Mouse (Mus musculus) neural tube, embryonic 15.5 days (tissue): ENCODE data around the gene Wfikkn1. TPM values are rescaled to one million over a fixed set of nuclear protein-coding genes. Genes with fewer than 3 reads are reported as not detected.

ENCODE experiments used
- microRNA-seq: library from miRNA; unstranded; fragments of <30 nt; microRNA quantifications from one replicate; pipeline ENCODE4, GENCODE M21; 2017
- polyA plus RNA-seq: library from polyadenylated mRNA; unstranded; fragments of >200 nt; fragmentation: Nextera tagmentation; extraction: Ambion mirVana; gene quantifications from 2 replicates; pipeline ENCODE4 v1.2.1, GENCODE M21; 2015

Gene Wfikkn1
- polyA plus RNA-seq, 1 experiment from 2014 or later = 0.47 TPM

Small RNA genes within 50 kb of the gene (microRNA-seq; reads per million reads assigned to microRNA genes)
- gene Mir3082 = not detected

Other genes starting within 250 kb of the Wfikkn1 start
- 8.0 and 8.3 TPM in 2 replicates for gene Gng13, start 163.7 kb downstream of the Wfikkn1 start, polyA plus RNA-seq
- gene Chtf18, start 153.4 kb downstream of the Wfikkn1 start, polyA plus RNA-seq = 5.8 and 10.1 TPM in 2 replicates
- gene Rpusd1, start 153.2 kb downstream of the Wfikkn1 start, polyA plus RNA-seq = 29.3 and 30.3 TPM in 2 replicates
- not detected in 2 replicates for gene Mslnl, start 144.8 kb downstream of the Wfikkn1 start, polyA plus RNA-seq
- 1.4 and 2.0 TPM in 2 replicates for gene Msln, start 126.5 kb downstream of the Wfikkn1 start, polyA plus RNA-seq
- 26.6 and 30.6 TPM in 2 replicates for gene Narfl, start 107.1 kb downstream of the Wfikkn1 start, polyA plus RNA-seq
- gene Haghl, start 95.2 kb downstream of the Wfikkn1 start, polyA plus RNA-seq = 137 and 153 TPM in 2 replicates
- 0.17 and 0.41 TPM in 2 replicates for gene Ccdc78, start 94.3 kb downstream of the Wfikkn1 start, polyA plus RNA-seq
- gene Fam173a, start 88.0 kb downstream of the Wfikkn1 start, polyA plus RNA-seq = 94.0 and 94.1 TPM in 2 replicates
- gene AC134908.4, start 85.2 kb downstream of the Wfikkn1 start, polyA plus RNA-seq = 3.1 TPM in 1 of 2 replicates, not detected in the other
- gene Metrn, start 83.7 kb downstream of the Wfikkn1 start, polyA plus RNA-seq = 72.7 and 75.2 TPM in 2 replicates
- 31.3 and 40.9 TPM in 2 replicates for gene Fbxl16, start 71.8 kb downstream of the Wfikkn1 start, polyA plus RNA-seq
- gene Wdr24, start 57.2 kb downstream of the Wfikkn1 start, polyA plus RNA-seq = 26.5 and 29.9 TPM in 2 replicates
- 48.5 and 49.8 TPM in 2 replicates for gene Jmjd8, start 52.0 kb downstream of the Wfikkn1 start, polyA plus RNA-seq
- 380 TPM in 2 replicates for gene Stub1, start 47.5 kb downstream of the Wfikkn1 start, polyA plus RNA-seq
- 45.9 and 56.9 TPM in 2 replicates for gene Rhbdl1, start 43.6 kb downstream of the Wfikkn1 start, polyA plus RNA-seq
- gene Gm20683, start 39.1 kb downstream of the Wfikkn1 start, polyA plus RNA-seq = 11.6 and 14.6 TPM in 2 replicates
- gene Rhot2, start 36.0 kb downstream of the Wfikkn1 start, polyA plus RNA-seq = 17.8 and 23.0 TPM in 2 replicates
- 15.5 and 18.1 TPM in 2 replicates for gene Wdr90, start 19.4 kb downstream of the Wfikkn1 start, polyA plus RNA-seq
- gene Mcrip2, start 12.1 kb downstream of the Wfikkn1 start, polyA plus RNA-seq = 30.3 and 30.7 TPM in 2 replicates
- gene Mettl26, start 5.8 kb downstream of the Wfikkn1 start, polyA plus RNA-seq = 64.9 and 65.4 TPM in 2 replicates
- gene Rab40c, start 38.9 kb upstream of the Wfikkn1 start, polyA plus RNA-seq = 46.2 and 50.5 TPM in 2 replicates
- 71.9 and 78.2 TPM in 2 replicates for gene Pigq, start 64.1 kb upstream of the Wfikkn1 start, polyA plus RNA-seq
- gene Nhlrc4, start 64.1 kb upstream of the Wfikkn1 start, polyA plus RNA-seq = not detected in 2 replicates
- gene A930017K11Rik, start 71.7 kb upstream of the Wfikkn1 start, polyA plus RNA-seq = 0.24 TPM in 1 of 2 replicates, not detected in the other
- gene Capn15, start 104.9 kb upstream of the Wfikkn1 start, polyA plus RNA-seq = 20.1 and 22.5 TPM in 2 replicates
- gene Rab11fip3, start 188.7 kb upstream of the Wfikkn1 start, polyA plus RNA-seq = 21.6 and 27.0 TPM in 2 replicates
- 42.8 and 42.9 TPM in 2 replicates for gene Decr2, start 209.5 kb upstream of the Wfikkn1 start, polyA plus RNA-seq
- gene Nme4, start 214.7 kb upstream of the Wfikkn1 start, polyA plus RNA-seq = 20.3 and 37.4 TPM in 2 replicates
- gene Tmem8, start 232.4 kb upstream of the Wfikkn1 start, polyA plus RNA-seq = 4.3 and 5.9 TPM in 2 replicates
- 186 and 187 TPM in 2 replicates for gene Mrpl28, start 242.6 kb upstream of the Wfikkn1 start, polyA plus RNA-seq